In the genomic region with DNA sequence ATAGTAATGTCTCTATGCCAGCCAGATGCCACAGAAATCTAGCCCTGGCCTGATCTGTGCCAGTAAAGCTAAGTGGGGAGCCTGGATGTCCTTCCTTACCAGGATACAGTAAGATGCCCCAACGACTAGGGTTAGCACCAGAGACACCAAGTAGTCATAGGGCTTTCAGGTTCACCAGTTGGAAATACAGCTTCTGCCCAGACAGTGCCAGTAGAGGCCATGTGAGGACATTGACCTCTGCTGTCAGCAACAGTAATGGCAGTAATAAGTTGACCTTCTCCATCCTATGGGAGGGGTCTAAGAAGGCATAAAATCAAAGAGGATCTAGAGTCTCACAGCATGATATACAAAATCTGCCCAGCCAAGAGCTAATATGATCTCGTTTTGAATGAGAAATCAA, we compare ENCODE assay signal across 15 mouse cellular contexts. TPM values are rescaled to one million over a fixed set of nuclear protein-coding genes. Genes with fewer than 3 reads are reported as not detected.
DNase-seq lines count a peak whose midpoint lies in the region; ATAC-seq and TF ChIP-seq lines count a peak whose summit lies in the region.
"Had no signal": no experiment of that assay in that cellular context is flagged by ENCODE, and none has a peak within 500 bp of the region (broad histone marks: within the 10 kb centered on the region; RNA-seq: fewer than 3 reads in every experiment).

No protein-coding gene starts in this region.

- peaks cover 12% of the 10 kb centered on the region; the same call in 1 of the 2 replicates for H3K36me3 ChIP-seq in intestine, postnatal 0 days (ENCODE audit: control insufficient read depth, insufficient read depth)
- H3K36me3 ChIP-seq in intestine, embryonic 16.5 days (ENCODE audit: control insufficient read depth, insufficient read depth, low read length), result no peaks in the 10 kb centered on the region
- peaks cover 20% of the 10 kb centered on the region for H3K36me3 ChIP-seq in kidney, embryonic 15.5 days
- H3K36me3 ChIP-seq: heart, embryonic 12.5 days had no signal

- no peaks in the 10 kb centered on the region for H3K27me3 ChIP-seq in intestine, postnatal 0 days (replicated peaks; ENCODE audit: control insufficient read depth, insufficient read depth, low read length)
- H3K27me3 ChIP-seq in intestine, embryonic 16.5 days (replicated peaks; ENCODE audit: control insufficient read depth, insufficient read depth, low read length), result no peaks in the 10 kb centered on the region
- no peaks in the 10 kb centered on the region for H3K27me3 ChIP-seq in kidney, embryonic 15.5 days
- H3K27me3 ChIP-seq: CH12.LX; embryonic facial prominence, embryonic 13.5 days; forebrain, embryonic 12.5 days; heart, embryonic 12.5 days; hindbrain, embryonic 15.5 days; Patski had no signal

- no peaks in the 10 kb centered on the region for H3K4me1 ChIP-seq in intestine, postnatal 0 days (replicated peaks; ENCODE audit: control insufficient read depth, insufficient read depth, low read length)
- H3K4me1 ChIP-seq in intestine, embryonic 16.5 days (ENCODE audit: control insufficient read depth, insufficient read depth, low read length), result no peaks in the 10 kb centered on the region
- H3K4me1 ChIP-seq in kidney, embryonic 15.5 days, result no peaks in the 10 kb centered on the region
- H3K4me1 ChIP-seq: embryonic facial prominence, embryonic 13.5 days; forebrain, embryonic 12.5 days; heart, embryonic 12.5 days; hindbrain, embryonic 15.5 days had no signal

- 82% methylated on average over 2 of the region's 2 CpGs for WGBS in intestine, postnatal 0 days
- WGBS in intestine, embryonic 16.5 days, result 70% methylated on average over 2 of the region's 2 CpGs
- 66% methylated on average over 2 of the region's 2 CpGs for WGBS in kidney, embryonic 15.5 days

- H3K4me2 ChIP-seq in intestine, postnatal 0 days (replicated peaks; ENCODE audit: low read depth), result no peak overlapping the region
- H3K4me2 ChIP-seq in intestine, embryonic 16.5 days (ENCODE audit: low read depth, low read length), result no peak overlapping the region
- H3K4me2 ChIP-seq in kidney, embryonic 15.5 days, result no peak overlapping the region
- H3K4me2 ChIP-seq: embryonic facial prominence, embryonic 13.5 days; forebrain, embryonic 12.5 days; heart, embryonic 12.5 days; hindbrain, embryonic 15.5 days had no signal

- no peak overlapping the region for H3K9ac ChIP-seq in intestine, postnatal 0 days (ENCODE audit: low read depth, low read length)
- no peak overlapping the region for H3K9ac ChIP-seq in intestine, embryonic 16.5 days (ENCODE audit: low read depth, low read length)
- no peak overlapping the region for H3K9ac ChIP-seq in kidney, embryonic 15.5 days
- H3K9ac ChIP-seq: embryonic facial prominence, embryonic 13.5 days; forebrain, embryonic 12.5 days; heart, embryonic 12.5 days; hindbrain, embryonic 15.5 days had no signal

- intact Hi-C loops in gastrocnemius, postnatal 36 days (cut with DNase I), result loop anchor here (2.0 kb wide), 1 partner anchor 131 kb away; no protein-coding TSS in a partner anchor

- no peak overlapping the region for H3K27ac ChIP-seq in intestine, postnatal 0 days (ENCODE audit: low read depth, low read length)
- no peak overlapping the region for H3K27ac ChIP-seq in intestine, embryonic 16.5 days (ENCODE audit: low read length)
- no peak overlapping the region for H3K27ac ChIP-seq in kidney, embryonic 15.5 days
- H3K27ac ChIP-seq: embryonic facial prominence, embryonic 13.5 days; forebrain, embryonic 12.5 days; heart, adult 2 months; hindbrain, embryonic 15.5 days had no signal

- ATAC-seq in intestine, postnatal 0 days, result no peak
- ATAC-seq in intestine, embryonic 16.5 days, result no peak
- ATAC-seq in kidney, embryonic 15.5 days (replicated peaks; ENCODE audit: low FRiP score), result no peak
- ATAC-seq: Patski had no signal

- no peak overlapping the region for H3K4me3 ChIP-seq in intestine, postnatal 0 days (ENCODE audit: low read depth, low read length)
- no peak overlapping the region for H3K4me3 ChIP-seq in intestine, embryonic 16.5 days (ENCODE audit: low read length)
- H3K4me3 ChIP-seq in kidney, embryonic 15.5 days (replicated peaks), result no peak overlapping the region
- H3K4me3 ChIP-seq: embryonic facial prominence, embryonic 13.5 days; forebrain, embryonic 12.5 days; heart, adult 2 months; heart, embryonic 12.5 days; hindbrain, embryonic 15.5 days had no signal

- peak; percentile 18 to 37 for DNase-seq in kidney, adult 8-10 months
- peak; percentile 31 for DNase-seq in kidney, adult 9 months
- DNase-seq in kidney, postnatal 25 days, result peak; percentile 20 to 50
- DNase-seq in adrenal gland, adult 18-20 months (ENCODE audit: low spot score in 2 of 2), result no peak
- no peak for DNase-seq in gastrocnemius, postnatal 36 days

- TF ChIP-seq CTCF in intestine, postnatal 0 days (IDR thresholded peaks at IDR 0.05; ENCODE audit: low read depth), result 0 out of 2 replicates have a peak, but pooled peaks have one; percentile 2

- H3K9me3 ChIP-seq in intestine, postnatal 0 days (ENCODE audit: control insufficient read depth), result no peaks in the 10 kb centered on the region
- H3K9me3 ChIP-seq in intestine, embryonic 16.5 days (ENCODE audit: control insufficient read depth, low read length), result no peaks in the 10 kb centered on the region
- no peaks in the 10 kb centered on the region for H3K9me3 ChIP-seq in kidney, embryonic 15.5 days (replicated peaks)
- H3K9me3 ChIP-seq: embryonic facial prominence, embryonic 13.5 days; forebrain, embryonic 12.5 days; heart, embryonic 12.5 days; hindbrain, embryonic 15.5 days had no signal

RNA-seq across cellular contexts. Expression of gene Atrn, which starts 43.5 kb away (rescaled TPM):
- polyA plus RNA-seq in intestine, postnatal 0 days (2015; fragmentation: Nextera tagmentation; extraction: Ambion mirVana), result 3.1 and 3.7 TPM in 2 replicates
- polyA plus RNA-seq in intestine, embryonic 16.5 days (2015; fragmentation: Nextera tagmentation; extraction: Ambion mirVana), result 3.1 and 3.3 TPM in 2 replicates
- 6.2 and 8.2 TPM in 2 replicates for polyA plus RNA-seq in kidney, embryonic 15.5 days (2015; fragmentation: Nextera tagmentation; extraction: Ambion mirVana)
- total RNA-seq in adrenal gland, adult 18-20 months (2021), result 10 to 100 TPM; 24.0 to 32.1 TPM
- total RNA-seq in gastrocnemius, postnatal 36 days (2021), result 10 to 100 TPM; 13.3 TPM

RNA-seq across cellular contexts. Expression of gene 4930402H24Rik, which starts 43.6 kb away (rescaled TPM):
- 9.0 and 10.6 TPM in 2 replicates for polyA plus RNA-seq in intestine, postnatal 0 days (2015; fragmentation: Nextera tagmentation; extraction: Ambion mirVana)
- polyA plus RNA-seq in intestine, embryonic 16.5 days (2015; fragmentation: Nextera tagmentation; extraction: Ambion mirVana), result 22.6 and 25.9 TPM in 2 replicates
- 35.1 and 40.6 TPM in 2 replicates for polyA plus RNA-seq in kidney, embryonic 15.5 days (2015; fragmentation: Nextera tagmentation; extraction: Ambion mirVana)
- 10 to 100 TPM; 29.5 to 47.8 TPM for total RNA-seq in adrenal gland, adult 18-20 months (2021)
- total RNA-seq in gastrocnemius, postnatal 36 days (2021), result 1 to 10 TPM; 3.9 to 5.7 TPM

Comparison
In these comparisons a context has a peak if more than half of its experiments do, and no peak if none do; other contexts are left out.
1. DNase-seq: peak in kidney, adult 8-10 months (2 of 2), kidney, adult 9 months (single experiment) and kidney, postnatal 25 days (2 of 2); none in adrenal gland, adult 18-20 months (0 of 2) and gastrocnemius, postnatal 36 days (0 of 2).